Mouse (Mus musculus): Measurements from ENCODE around the gene Tph1.

GRCm38 (mm10) chr7:46648431-46649140, 23.8 kb downstream of the Tph1 start:
- TF ChIP-seq CTCF (IDR thresholded peaks at IDR 0.05; ENCODE audit: low read depth, low read length) (no peak), POLR2A (IDR thresholded peaks at IDR 0.05; ENCODE audit: insufficient read depth, low read length) (no peak)

All from ES-Bruce4 (cell line).